Mouse (Mus musculus): ENCODE measurements around the gene 1700020L24Rik.

GRCm38 (mm10) chr11:83473235-83474016 lies 35.9 kb downstream of the 1700020L24Rik start:
- no peak for TF ChIP-seq CTCF (conservative IDR thresholded peaks at IDR 0.05; ENCODE audit: low read length)
- no peak for TF ChIP-seq NANOG (IDR thresholded peaks at IDR 0.05; ENCODE audit: borderline replicate concordance, low read length)

Measured in E14TG2a.4 (cell line).